Comparison of ENCODE assay signal across 16 mouse cellular contexts in genomic region chr2:75933541-75933940, GRCm38 (mm10). TPM values are rescaled to one million over a fixed set of nuclear protein-coding genes. Genes with fewer than 3 reads are reported as not detected.
DNase-seq lines count a peak whose midpoint lies in the region; ATAC-seq and TF ChIP-seq lines count a peak whose summit lies in the region.
"Had no signal": no experiment of that assay in that cellular context is flagged by ENCODE, and none has a peak within 500 bp of the region (broad histone marks: within the 10 kb centered on the region; RNA-seq: fewer than 3 reads in every experiment).

No protein-coding gene starts in this region.

- no peak for DNase-seq in heart, adult 2 months
- DNase-seq in heart, postnatal 4 days, result no peak
- no peak for DNase-seq in layer of hippocampus, adult 2 months (ENCODE audit: low spot score in 2 of 2)
- no peak for DNase-seq in layer of hippocampus, postnatal 25 days (ENCODE audit: extremely low spot score in 1 of 2, low spot score in 1 of 2)
- DNase-seq in limb, embryonic 14.5 days (ENCODE audit: low spot score), result peak; percentile 21
- DNase-seq in testis, postnatal 10 days (ENCODE audit: low spot score), result no peak
- DNase-seq in cerebellum, postnatal 36 days, result no peak
- DNase-seq: kidney, postnatal 36 days; liver, postnatal 0 days; retina, postnatal 1 day had no signal

- no peaks in the 10 kb centered on the region for H3K9me3 ChIP-seq in embryonic facial prominence, embryonic 12.5 days
- no peaks in the 10 kb centered on the region for H3K9me3 ChIP-seq in limb, embryonic 14.5 days (ENCODE audit: control insufficient read depth, low read length)
- H3K9me3 ChIP-seq: forebrain, embryonic 12.5 days; intestine, embryonic 15.5 days; midbrain, embryonic 10.5 days had no signal

- TF ChIP-seq EP300 in heart, adult 2 months (IDR thresholded peaks at IDR 0.05; ENCODE audit: insufficient read depth, low read depth, low read length), result no peak

- H3K4me2 ChIP-seq in embryonic facial prominence, embryonic 12.5 days (replicated peaks), result peak overlapping the region; percentile 3; the same call in 1 of the 2 replicates
- H3K4me2 ChIP-seq in limb, embryonic 14.5 days (replicated peaks; ENCODE audit: low read depth, low read length, severe bottlenecking), result no peak overlapping the region
- H3K4me2 ChIP-seq: forebrain, embryonic 12.5 days; intestine, embryonic 15.5 days had no signal

- H3K4me1 ChIP-seq in heart, adult 2 months (ENCODE audit: control insufficient read depth, insufficient read depth, low read length), result no peaks in the 10 kb centered on the region
- H3K4me1 ChIP-seq in embryonic facial prominence, embryonic 12.5 days, result peaks cover 19% of the 10 kb centered on the region
- H3K4me1 ChIP-seq in limb, embryonic 14.5 days (ENCODE audit: control insufficient read depth, insufficient read depth, low read length), result peaks cover 7% of the 10 kb centered on the region; the same call in 1 of the 2 replicates
- H3K4me1 ChIP-seq: intestine, embryonic 15.5 days had no signal

- H3K36me3 ChIP-seq in heart, adult 2 months (ENCODE audit: control insufficient read depth, insufficient read depth, low read length), result no peaks in the 10 kb centered on the region; the same call in 1 of the 2 replicates
- no peaks in the 10 kb centered on the region for H3K36me3 ChIP-seq in embryonic facial prominence, embryonic 12.5 days
- 0 out of 2 replicates have a peak, but pooled peaks cover 2% of the 10 kb centered on the region for H3K36me3 ChIP-seq in limb, embryonic 14.5 days (ENCODE audit: control insufficient read depth, insufficient read depth, low read length)
- H3K36me3 ChIP-seq: intestine, embryonic 15.5 days had no signal

- H3K9ac ChIP-seq in heart, adult 2 months (ENCODE audit: low read depth, low read length), result 0 out of 2 replicates have a peak overlapping the region, but pooled peaks have one; percentile 38
- H3K9ac ChIP-seq in embryonic facial prominence, embryonic 12.5 days, result no peak overlapping the region
- no peak overlapping the region for H3K9ac ChIP-seq in limb, embryonic 14.5 days (ENCODE audit: low read depth, low read length, severe bottlenecking)
- H3K9ac ChIP-seq: forebrain, embryonic 12.5 days; intestine, embryonic 15.5 days; liver, postnatal 0 days had no signal

- peak; percentile 22; the same call in 1 of the 2 replicates for ATAC-seq in embryonic facial prominence, embryonic 12.5 days (ENCODE audit: insufficient number of reproducible peaks, insufficient read depth, low FRiP score, low TSS enrichment)
- no peak for ATAC-seq in limb, embryonic 14.5 days (ENCODE audit: low FRiP score, low read depth)
- ATAC-seq: intestine, embryonic 15.5 days; liver, postnatal 0 days had no signal

- WGBS in heart, adult 2 months, result 31% methylated on average over 7 of the region's 7 CpGs
- 21% methylated on average over 7 of the region's 7 CpGs for WGBS in embryonic facial prominence, embryonic 12.5 days
- WGBS in limb, embryonic 14.5 days, result 27% methylated on average over 7 of the region's 7 CpGs

- no peaks in the 10 kb centered on the region for H3K27me3 ChIP-seq in heart, adult 2 months (ENCODE audit: control insufficient read depth, insufficient read depth, low read length)
- H3K27me3 ChIP-seq in embryonic facial prominence, embryonic 12.5 days, result no peaks in the 10 kb centered on the region
- H3K27me3 ChIP-seq in limb, embryonic 14.5 days (ENCODE audit: control insufficient read depth, insufficient read depth, low read length), result no peaks in the 10 kb centered on the region
- H3K27me3 ChIP-seq: forebrain, embryonic 12.5 days; intestine, embryonic 15.5 days had no signal

- no peak overlapping the region for H3K27ac ChIP-seq in heart, adult 2 months
- H3K27ac ChIP-seq in layer of hippocampus, adult 2 months, result peak overlapping the region; percentile 39; the same call in 1 of the 2 replicates
- H3K27ac ChIP-seq in embryonic facial prominence, embryonic 12.5 days, result peak overlapping the region; percentile 64
- H3K27ac ChIP-seq in limb, embryonic 14.5 days (replicated peaks; ENCODE audit: low read depth, low read length), result peak overlapping the region; percentile 61
- H3K27ac ChIP-seq: forebrain, embryonic 12.5 days; intestine, embryonic 15.5 days; midbrain, embryonic 10.5 days had no signal

- TF ChIP-seq POLR2A in heart, adult 2 months (IDR thresholded peaks at IDR 0.05; ENCODE audit: insufficient read depth, low read depth, low read length), result no peak
- no peak for TF ChIP-seq POLR2A in limb, embryonic 14.5 days (IDR thresholded peaks at IDR 0.05; ENCODE audit: borderline replicate concordance, extremely low read depth, insufficient read depth, insufficient read length)

- no peaks in the 10 kb centered on the region for H3K79me2 ChIP-seq in heart, adult 2 months (replicated peaks; ENCODE audit: control insufficient read depth, insufficient read depth, low read length)

- intact Hi-C loops in heart, adult 2 months (cut with DNase I), result no loop called here

- H3K4me3 ChIP-seq in heart, adult 2 months, result no peak overlapping the region
- no peak overlapping the region for H3K4me3 ChIP-seq in layer of hippocampus, adult 2 months
- H3K4me3 ChIP-seq in embryonic facial prominence, embryonic 12.5 days, result no peak overlapping the region
- no peak overlapping the region for H3K4me3 ChIP-seq in limb, embryonic 14.5 days (replicated peaks; ENCODE audit: low read length)
- H3K4me3 ChIP-seq: forebrain, embryonic 12.5 days; intestine, embryonic 15.5 days; midbrain, embryonic 10.5 days had no signal

- TF ChIP-seq CTCF in heart, adult 2 months (IDR thresholded peaks at IDR 0.05), result no peak
- no peak for TF ChIP-seq CTCF in layer of hippocampus, adult 2 months (conservative IDR thresholded peaks at IDR 0.05)

RNA-seq across cellular contexts. Expression of gene Ttc30b, which starts 4.8 kb away (rescaled TPM):
- 10 to 100 TPM; 13.2 to 17.5 TPM for total RNA-seq in heart, adult 2 months (2021)
- polyA plus RNA-seq in heart, adult 2 months (2012; rRNA removed), result 11.1 and 17.2 TPM in 2 replicates
- total RNA-seq in heart, postnatal 4 days (2021), result 1 to 10 TPM; 8.0 to 8.6 TPM
- 10 to 100 TPM; 13.6 to 15.7 TPM for total RNA-seq in layer of hippocampus, adult 2 months (2021)
- 10 to 100 TPM; 14.2 to 16.3 TPM for total RNA-seq in layer of hippocampus, postnatal 25 days (2021)
- 7.5 and 9.7 TPM in 2 replicates for polyA plus RNA-seq in embryonic facial prominence, embryonic 12.5 days (2016; fragmentation: Nextera tagmentation; extraction: Ambion mirVana)
- 7.8 and 8.4 TPM in 2 replicates for polyA plus RNA-seq in limb, embryonic 14.5 days (2012; rRNA removed)
- 10.8 and 11.2 TPM in 2 replicates for polyA plus RNA-seq in limb, embryonic 14.5 days (2014; fragmentation: Nextera tagmentation; extraction: Ambion mirVana)
- total RNA-seq: MEL had no signal

RNA-seq across cellular contexts. Expression of gene Ttc30a2, which starts 44.4 kb away (rescaled TPM):
- 1 to 10 TPM; 2.3 TPM for total RNA-seq in heart, adult 2 months (2021)
- 0.76 and 1.7 TPM in 2 replicates for polyA plus RNA-seq in heart, adult 2 months (2012; rRNA removed)
- total RNA-seq in heart, postnatal 4 days (2021), result 1 to 10 TPM in 1 of 2 experiments, under 1 TPM in 1; 0.88 to 1.7 TPM
- total RNA-seq in layer of hippocampus, adult 2 months (2021), result under 1 TPM; 0.20 to 0.52 TPM
- total RNA-seq in layer of hippocampus, postnatal 25 days (2021), result under 1 TPM in 1 of 2 experiments, not detected in 1; 0.27 TPM
- 0.40 and 0.52 TPM in 2 replicates for polyA plus RNA-seq in embryonic facial prominence, embryonic 12.5 days (2016; fragmentation: Nextera tagmentation; extraction: Ambion mirVana)
- 0.35 and 0.47 TPM in 2 replicates for polyA plus RNA-seq in limb, embryonic 14.5 days (2012; rRNA removed)
- polyA plus RNA-seq in limb, embryonic 14.5 days (2014; fragmentation: Nextera tagmentation; extraction: Ambion mirVana), result 0.30 TPM in 2 replicates
- total RNA-seq: common myeloid progenitor, adult 5-6 weeks; MEL had no signal

RNA-seq across cellular contexts. Expression of gene Ttc30a1, which starts 48.2 kb away (rescaled TPM):
- total RNA-seq in heart, adult 2 months (2021), result 1 to 10 TPM; 3.1 to 4.0 TPM
- polyA plus RNA-seq in heart, adult 2 months (2012; rRNA removed), result 2.4 and 4.0 TPM in 2 replicates
- total RNA-seq in heart, postnatal 4 days (2021), result 1 to 10 TPM; 3.4 to 3.6 TPM
- 1 to 10 TPM; 3.3 to 3.7 TPM for total RNA-seq in layer of hippocampus, adult 2 months (2021)
- 1 to 10 TPM; 3.1 to 3.2 TPM for total RNA-seq in layer of hippocampus, postnatal 25 days (2021)
- 8.8 and 10.6 TPM in 2 replicates for polyA plus RNA-seq in embryonic facial prominence, embryonic 12.5 days (2016; fragmentation: Nextera tagmentation; extraction: Ambion mirVana)
- polyA plus RNA-seq in limb, embryonic 14.5 days (2012; rRNA removed), result 6.9 TPM in 2 replicates
- polyA plus RNA-seq in limb, embryonic 14.5 days (2014; fragmentation: Nextera tagmentation; extraction: Ambion mirVana), result 5.9 and 6.7 TPM in 2 replicates
- total RNA-seq: MEL had no signal
